Mouse (Mus musculus) stomach, embryonic 14.5 days (tissue): ENCODE measurements around the gene Rngtt. TPM values are rescaled to one million over a fixed set of nuclear protein-coding genes. Genes with fewer than 3 reads are reported as not detected.
A peak's percentile ranks its signal among the peaks of the same experiment; 100 is the strongest.

Source experiments
- ATAC-seq: fragments of 200-750 bp; cut with Nextera tagmentation; 2 replicates; pipeline ENCODE4 v1.8.0; 2017; ENCODE audit warnings: low read depth, moderate TSS enrichment; ENCODE audit not compliant: insufficient number of reproducible peaks, insufficient read depth, low FRiP score
- H3K27ac ChIP-seq: fragments of 300-500 bp; sonication (generic); 2 replicates; pipeline ENCODE4 v1.5.1; 2014; ENCODE audit warnings: mild to moderate bottlenecking, low read length, moderate library complexity, mixed read lengths
- H3K27me3 ChIP-seq: fragments of 300-500 bp; sonication (generic); 2 replicates; pipeline ENCODE4 v1.6.1; 2014; ENCODE audit warnings: low read length, control low read depth, mixed read lengths; ENCODE audit not compliant: control insufficient read depth, insufficient read depth
- H3K36me3 ChIP-seq: fragments of 300-500 bp; sonication (generic); 2 replicates; pipeline ENCODE4 v1.6.1; 2014; ENCODE audit warnings: mild to moderate bottlenecking, control low read depth, low read length, moderate library complexity, mixed read lengths; ENCODE audit not compliant: control insufficient read depth, insufficient read depth
- H3K4me1 ChIP-seq: fragments of 300-500 bp; sonication (generic); 2 replicates; pipeline ENCODE4 v1.6.1; 2014; ENCODE audit warnings: low read length, control low read depth, mixed read lengths; ENCODE audit not compliant: control insufficient read depth, insufficient read depth
- H3K4me2 ChIP-seq: fragments of 300-500 bp; sonication (generic); replicated peaks from 2 replicates; pipeline ENCODE4 v1.6.1; 2014; ENCODE audit warnings: low read depth, low read length, control low read depth
- H3K4me3 ChIP-seq: fragments of 300-500 bp; sonication (generic); 2 replicates; pipeline ENCODE4 v1.5.1; 2014; ENCODE audit warnings: low read depth, low read length, control low read depth
- H3K9ac ChIP-seq: fragments of 300-500 bp; sonication (generic); replicated peaks from 2 replicates; pipeline ENCODE4 v1.6.1; 2014; ENCODE audit warnings: low read depth, mild to moderate bottlenecking, control low read depth, low read length, moderate library complexity, mixed read lengths
- H3K9me3 ChIP-seq: fragments of 300-500 bp; sonication (generic); 2 replicates; pipeline ENCODE4 v1.6.1; 2016; ENCODE audit warnings: low read depth, low read length, control low read depth; ENCODE audit not compliant: control insufficient read depth
- WGBS: fragments of 180-500 bp; shearing (Covaris S2); extraction: QIAGEN DNeasy Blood & Tissue Kit; methylation state at CpG from one replicate; pipeline ENCODE4 v1.1.7; 2014; 5-methylcytosine and 5-hydroxymethylcytosine counted together
- polyA plus RNA-seq: library from polyadenylated mRNA; unstranded; fragments of >200 nt; fragmentation: Nextera tagmentation; extraction: Ambion mirVana; gene quantifications from 2 replicates; pipeline ENCODE4 v1.2.1, GENCODE M21; 2014

The Rngtt gene
- polyA plus RNA-seq, 1 experiment from 2014 or later, result 28.0 TPM

GRCm38 (mm10) chr4:33281891-33282685 is 28.0 kb upstream of the Rngtt start:
- Histone ChIP-seq H3K27ac (no peak overlapping the region), H3K4me2 (no peak overlapping the region), H3K4me3 (no peak overlapping the region), H3K27me3 (no peaks in the 10 kb centered on the region), H3K4me1 (no peaks in the 10 kb centered on the region), H3K9ac (no peak overlapping the region), H3K36me3 (no peaks in the 10 kb centered on the region), H3K9me3 (no peaks in the 10 kb centered on the region)
- ATAC-seq, result no peak
- 75% methylated on average over 3 of the region's 3 CpGs for WGBS

DNA sequence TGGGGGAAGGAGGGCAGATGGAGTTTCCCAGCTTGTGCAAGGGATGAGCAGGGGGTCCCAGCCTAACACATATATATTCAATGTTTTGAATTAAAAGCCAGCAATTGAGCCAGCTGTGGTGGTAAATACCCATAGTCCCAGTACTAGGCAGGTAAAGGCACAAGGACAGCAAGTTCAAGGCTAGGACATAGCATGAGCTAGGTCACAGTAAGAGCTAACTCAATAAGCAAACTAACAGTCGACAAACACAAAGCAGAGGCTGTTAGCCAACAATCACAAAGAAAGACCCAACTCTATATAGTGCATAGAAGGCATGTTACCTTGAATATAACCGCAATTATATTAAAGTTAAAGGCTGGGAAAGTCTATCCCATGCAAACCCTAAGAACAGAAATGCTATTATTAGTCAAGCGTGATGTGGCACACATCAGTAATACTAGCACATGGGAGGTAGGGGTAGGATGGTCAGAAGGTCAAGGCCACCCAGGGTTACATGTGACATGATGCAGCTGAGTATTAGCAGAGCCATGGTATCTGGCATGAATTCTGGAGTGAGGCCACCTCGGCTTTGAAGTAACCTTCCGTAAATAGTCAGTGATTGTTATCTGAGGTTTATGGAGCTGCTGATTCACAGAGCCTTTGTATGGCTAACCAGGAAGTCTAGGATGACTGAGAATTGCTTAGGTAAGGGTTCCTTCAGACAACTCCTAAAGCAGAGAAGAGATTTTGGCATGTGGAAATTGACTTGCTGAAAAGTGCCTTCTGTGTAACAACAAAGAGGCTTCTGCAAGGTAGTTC is 25.8 kb upstream of the Rngtt start:
- Histone ChIP-seq H3K9me3 (no peaks in the 10 kb centered on the region), H3K9ac (no peak overlapping the region), H3K4me3 (no peak overlapping the region), H3K4me1 (no peaks in the 10 kb centered on the region), H3K4me2 (no peak overlapping the region), H3K27me3 (no peaks in the 10 kb centered on the region), H3K36me3 (no peaks in the 10 kb centered on the region), H3K27ac (no peak overlapping the region)
- 70% methylated on average over 5 of the region's 5 CpGs for WGBS
- ATAC-seq, result no peak

DNA sequence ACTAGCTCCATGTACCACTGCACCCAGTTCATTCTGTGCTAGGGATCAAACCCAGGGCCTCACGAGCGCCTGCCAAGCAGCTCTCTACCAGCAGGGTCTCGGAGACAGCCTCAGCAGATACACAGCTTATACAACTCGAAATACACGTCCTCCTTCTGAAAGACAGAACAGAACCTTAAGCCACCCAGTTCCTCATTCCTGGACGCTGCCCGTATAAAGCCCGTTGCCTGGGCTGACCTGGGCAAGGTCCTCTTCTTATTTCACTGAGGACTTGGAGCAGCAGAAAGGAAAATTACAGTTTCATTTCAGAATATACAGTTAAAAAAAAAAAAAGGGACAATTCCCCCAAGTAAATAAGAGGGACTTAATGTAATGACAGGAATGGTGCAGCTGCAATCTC is 24.7 kb upstream of the Rngtt start:
- ATAC-seq, result no peak
- Histone ChIP-seq H3K36me3 (no peaks in the 10 kb centered on the region), H3K27ac (no peak overlapping the region), H3K27me3 (no peaks in the 10 kb centered on the region), H3K9ac (no peak overlapping the region), H3K4me3 (no peak overlapping the region), H3K4me2 (no peak overlapping the region), H3K9me3 (no peaks in the 10 kb centered on the region), H3K4me1 (no peaks in the 10 kb centered on the region)
- WGBS, result 88% methylated on average over 8 of the region's 8 CpGs

GRCm38 (mm10) chr4:33289106-33289650 is 20.9 kb upstream of the Rngtt start:
- no peaks in the 10 kb centered on the region for H3K36me3 ChIP-seq
- H3K9me3 ChIP-seq, result no peaks in the 10 kb centered on the region
- H3K4me3 ChIP-seq, result peak overlapping the region; percentile 17; the same call in 1 of the 2 replicates
- 79% methylated on average over 12 of the region's 12 CpGs for WGBS
- H3K27ac ChIP-seq, result no peak overlapping the region
- H3K27me3 ChIP-seq, result no peaks in the 10 kb centered on the region
- no peak overlapping the region for H3K9ac ChIP-seq
- H3K4me2 ChIP-seq, result peak overlapping the region; percentile 25; the same call in 1 of the 2 replicates
- H3K4me1 ChIP-seq, result no peaks in the 10 kb centered on the region
- no peak for ATAC-seq

GRCm38 (mm10) chr4:33290002-33290401 is 20.1 kb upstream of the Rngtt start, which contains the start of gene Pnrc1:
TSS of gene Pnrc1 (minus strand) at chr4:33290163.
- Histone ChIP-seq H3K4me1 (no peaks in the 10 kb centered on the region), H3K27me3 (no peaks in the 10 kb centered on the region), H3K27ac (no peak within 1 kb of the TSS; the same call in 1 of the 2 replicates), H3K4me3 (peak within 1 kb of the TSS; percentile 17), H3K9me3 (no peaks in the 10 kb centered on the region), H3K4me2 (peak within 1 kb of the TSS; percentile 25), H3K9ac (no peak within 1 kb of the TSS), H3K36me3 (no peaks in the 10 kb centered on the region)
- 29% methylated on average over 3 of the region's 3 CpGs for WGBS
- ATAC-seq, result peak; percentile 97

DNA sequence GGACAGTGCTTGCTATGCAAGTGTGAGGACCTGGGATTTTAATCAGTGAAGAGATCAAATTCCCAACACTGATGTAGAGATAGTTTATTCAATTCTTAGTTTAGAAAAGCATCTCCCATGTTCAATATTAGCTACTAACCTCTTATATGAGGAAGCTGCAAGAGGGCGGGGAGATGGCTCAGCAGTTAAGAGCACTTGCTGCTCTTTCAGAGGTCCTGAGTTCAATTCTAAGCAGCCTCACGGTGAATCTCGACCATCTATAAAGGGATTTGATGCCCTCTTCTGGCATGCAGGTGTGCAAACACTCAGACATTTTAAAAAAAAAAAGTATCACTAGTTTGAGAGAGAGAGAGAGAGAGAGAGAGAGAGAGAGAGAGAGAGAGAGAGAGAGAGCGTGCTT is 19.2 kb upstream of the Rngtt start:
- H3K4me1 ChIP-seq, result no peaks in the 10 kb centered on the region
- no peak overlapping the region for H3K4me2 ChIP-seq
- no peaks in the 10 kb centered on the region for H3K9me3 ChIP-seq
- H3K27me3 ChIP-seq, result no peaks in the 10 kb centered on the region
- no peak overlapping the region for H3K27ac ChIP-seq
- ATAC-seq, result no peak
- no peak overlapping the region for H3K4me3 ChIP-seq
- 47% methylated on average over 4 of the region's 4 CpGs for WGBS
- no peaks in the 10 kb centered on the region for H3K36me3 ChIP-seq
- H3K9ac ChIP-seq, result no peak overlapping the region

DNA sequence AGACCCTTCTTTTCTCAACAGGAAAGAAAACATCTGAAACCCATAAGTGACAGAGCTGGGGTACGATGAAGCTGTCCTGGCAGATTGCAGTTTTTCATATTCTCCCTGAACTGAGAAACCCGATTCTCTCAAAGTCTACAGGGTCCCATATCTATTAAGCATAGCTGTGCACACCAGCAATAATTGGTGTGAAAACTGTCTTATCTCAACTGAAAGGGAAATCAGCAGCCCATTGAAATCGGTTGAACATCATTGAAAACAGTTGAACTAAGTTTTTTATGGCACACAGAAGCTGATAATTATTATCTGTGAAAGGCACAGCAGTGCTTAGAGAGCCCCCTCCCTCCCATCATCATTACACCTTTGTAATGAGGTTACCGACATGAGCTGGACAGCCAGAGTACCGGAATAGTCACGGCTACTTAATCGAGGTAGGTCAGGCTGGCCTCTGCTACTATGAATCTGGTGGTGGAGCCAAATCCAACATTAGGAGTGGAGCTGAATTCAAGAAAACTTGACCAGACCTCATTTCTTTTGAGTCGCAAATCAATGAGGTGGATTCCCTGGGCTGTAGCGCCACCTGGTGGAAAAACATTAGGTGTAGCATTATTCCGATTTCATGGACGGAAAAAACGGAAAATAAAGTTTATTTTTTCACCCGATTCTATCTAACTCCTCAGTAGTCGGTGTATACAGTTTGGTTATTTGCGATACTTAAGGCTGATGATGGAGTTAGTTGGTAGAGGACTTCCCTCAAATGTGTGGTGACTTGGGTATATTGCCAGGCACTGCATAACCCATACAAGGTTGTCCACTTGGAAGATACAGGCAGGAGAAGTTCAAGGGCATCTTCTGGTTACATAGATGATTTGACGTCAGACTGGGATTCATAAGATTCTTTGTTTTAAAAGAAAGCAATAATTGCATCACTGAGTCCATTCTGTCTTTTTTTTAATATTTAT is 17.4 kb upstream of the Rngtt start:
- H3K9ac ChIP-seq, result no peak overlapping the region
- H3K36me3 ChIP-seq, result no peaks in the 10 kb centered on the region
- no peaks in the 10 kb centered on the region for H3K4me1 ChIP-seq
- H3K27me3 ChIP-seq, result no peaks in the 10 kb centered on the region
- no peak overlapping the region for H3K27ac ChIP-seq
- no peak overlapping the region for H3K4me3 ChIP-seq
- 21% methylated on average over 16 of the region's 16 CpGs for WGBS
- no peak for ATAC-seq
- H3K4me2 ChIP-seq, result no peak overlapping the region
- no peaks in the 10 kb centered on the region for H3K9me3 ChIP-seq
